Mouse (Mus musculus) CD4-positive helper T cell, adult 2 months (primary cell): ENCODE results near the gene Klf9.

ENCODE experiments used
- DNase-seq: peaks from one replicate; pipeline ENCODE4 v3.0.0-alpha.2; 2012; ENCODE audit warnings: low read depth, missing footprints, low spot score

Gene Klf9

GRCm38 (mm10) chr19:23140689-23141317 lies at the start of gene Klf9:
Klf9 (plus strand) TSS chr19:23141226.
- DNase-seq = peak; percentile 92

- DNase-seq = no peak
These were observed 49.4 kb upstream of the Klf9 start for GRCm38 (mm10) chr19:23091586-23091985.

GRCm38 (mm10) chr19:23093548-23093947 lies 47.5 kb upstream of the Klf9 start:
- DNase-seq = no peak

GRCm38 (mm10) chr19:23094906-23095305 lies 46.1 kb upstream of the Klf9 start:
- DNase-seq = no peak

GRCm38 (mm10) chr19:23106859-23107258 lies 34.2 kb upstream of the Klf9 start:
- DNase-seq = no peak

GRCm38 (mm10) chr19:23107335-23107734 lies 33.7 kb upstream of the Klf9 start:
- DNase-seq = no peak

GRCm38 (mm10) chr19:23121875-23122274 lies 19.2 kb upstream of the Klf9 start:
- no peak for DNase-seq

GRCm38 (mm10) chr19:23124023-23124550 lies 16.9 kb upstream of the Klf9 start:
- no peak for DNase-seq

GRCm38 (mm10) chr19:23125227-23126150 lies 15.5 kb upstream of the Klf9 start:
- no peak for DNase-seq

GRCm38 (mm10) chr19:23129908-23130307 lies 11.1 kb upstream of the Klf9 start:
- DNase-seq = no peak

GRCm38 (mm10) chr19:23132106-23132635 lies 8.9 kb upstream of the Klf9 start:
- DNase-seq = no peak

- no peak for DNase-seq
These were observed 8.2 kb upstream of the Klf9 start for GRCm38 (mm10) chr19:23132720-23133426.

- no peak for DNase-seq
These were observed 7.5 kb upstream of the Klf9 start for GRCm38 (mm10) chr19:23133427-23134094.

GRCm38 (mm10) chr19:23134095-23134440 lies 7.0 kb upstream of the Klf9 start:
- DNase-seq = no peak

GRCm38 (mm10) chr19:23134441-23135301 lies 6.4 kb upstream of the Klf9 start:
- peak; percentile 40 for DNase-seq

GRCm38 (mm10) chr19:23135349-23136201 lies 5.5 kb upstream of the Klf9 start:
- peak; percentile 78 for DNase-seq

GRCm38 (mm10) chr19:23136202-23136850 lies 4.7 kb upstream of the Klf9 start:
- DNase-seq = no peak

GRCm38 (mm10) chr19:23137295-23137694 lies 3.7 kb upstream of the Klf9 start:
- DNase-seq = no peak
